Mouse (Mus musculus) lung, adult 18-20 months (tissue): ENCODE data around the gene Tas2r102.

Experiments
- DNase-seq, 2 experiments: peaks; one replicate each; pipeline ENCODE4 v3.0.0; 2022; ENCODE audit warnings: mixed read lengths in 2 of 2

The Tas2r102 gene

DNA sequence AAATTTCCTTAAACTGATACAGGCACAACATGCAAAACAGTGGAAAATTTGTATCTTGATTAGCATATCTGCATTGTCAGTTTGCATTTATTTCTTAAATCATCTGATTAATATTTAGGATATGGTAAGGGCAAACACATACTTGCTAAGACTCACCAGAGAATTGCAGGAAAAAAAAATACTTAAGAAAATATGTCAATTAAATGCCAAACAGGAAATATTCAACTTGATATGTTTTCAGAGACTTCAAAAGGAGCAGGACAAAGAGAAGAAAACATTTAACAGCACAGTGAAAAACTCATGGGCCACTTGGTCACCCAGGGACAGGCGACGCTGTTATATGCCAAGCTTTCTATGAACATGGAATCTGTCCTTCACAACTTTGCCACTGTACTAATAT lies at the start of gene Tas2r102:
TSS of gene Tas2r102 (plus strand) at position 301 of the 400 bp plus-strand sequence.
- DNase-seq, result no peak

GRCm38 (mm10) chr6:132737935-132738334 lies 24.0 kb upstream of the Tas2r102 start, which contains the start of gene Tas2r115:
Gene Tas2r115 (minus strand): TSS chr6:132738035.
- no peak for DNase-seq

DNA sequence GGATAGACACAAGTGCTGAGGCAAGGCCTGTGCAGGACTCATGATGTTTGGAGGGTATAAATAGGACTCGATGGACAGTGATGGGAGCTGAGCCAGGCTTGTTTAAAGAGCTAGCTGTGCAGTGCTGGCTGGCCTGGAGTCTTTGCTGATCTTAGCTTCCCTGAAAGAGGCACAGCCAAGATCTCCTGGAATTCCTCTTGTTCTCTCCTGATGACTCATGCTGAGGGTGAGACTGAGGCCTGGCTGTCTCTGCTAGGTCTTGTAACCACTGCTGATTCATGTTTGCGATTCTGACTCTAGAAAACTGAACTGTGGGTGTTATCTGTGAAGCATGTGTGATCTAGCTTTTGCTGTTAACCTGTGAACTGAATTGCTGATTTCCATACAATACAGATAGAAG lies 11.7 kb upstream of the Tas2r102 start:
- no peak for DNase-seq

DNA sequence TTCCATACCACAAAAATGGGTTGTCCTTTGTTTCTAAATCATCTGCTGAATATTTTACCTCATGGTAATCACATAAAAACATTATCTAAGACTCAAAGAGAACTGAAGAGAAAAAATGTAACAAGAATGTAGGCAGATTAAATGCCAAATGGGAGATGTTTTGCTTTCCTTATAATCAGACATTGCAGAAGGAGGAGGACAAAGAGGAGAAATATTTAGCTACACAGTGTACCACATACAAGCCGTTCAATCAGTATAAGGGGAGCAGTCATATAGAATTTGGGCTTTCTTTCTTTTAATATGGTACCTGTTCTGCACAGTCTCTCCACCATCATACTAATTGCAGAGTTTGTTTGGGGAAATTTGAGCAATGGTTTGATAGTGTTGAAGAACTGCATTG lies 7.5 kb upstream of the Tas2r102 start, which contains the start of gene Tas2r124:
TSS of gene Tas2r124 (plus strand) at position 301 of the 400 bp plus-strand sequence.
- no peak for DNase-seq

DNA sequence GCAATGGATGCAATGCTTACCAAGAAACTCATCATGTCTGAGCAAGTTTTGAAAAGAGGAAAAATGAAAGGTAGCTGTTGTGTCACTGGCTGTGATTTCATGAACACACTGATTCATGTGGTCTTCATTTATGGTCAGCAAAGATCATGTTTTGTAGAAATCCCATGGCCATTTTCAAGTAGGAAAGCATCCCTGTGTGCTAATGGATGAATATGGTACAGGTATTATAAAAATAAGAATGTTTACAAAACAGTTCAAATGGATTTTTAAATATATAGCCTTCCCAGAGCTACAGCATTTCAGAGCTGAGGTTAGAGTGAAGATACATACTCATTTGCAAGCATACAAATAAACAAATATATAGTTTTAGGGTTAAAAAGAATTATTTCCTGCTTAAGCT lies 16.1 kb downstream of the Tas2r102 start, which contains the start of gene Tas2r136:
TSS of gene Tas2r136 (minus strand) at position 101 of the 400 bp plus-strand sequence.
- no peak for DNase-seq

DNA sequence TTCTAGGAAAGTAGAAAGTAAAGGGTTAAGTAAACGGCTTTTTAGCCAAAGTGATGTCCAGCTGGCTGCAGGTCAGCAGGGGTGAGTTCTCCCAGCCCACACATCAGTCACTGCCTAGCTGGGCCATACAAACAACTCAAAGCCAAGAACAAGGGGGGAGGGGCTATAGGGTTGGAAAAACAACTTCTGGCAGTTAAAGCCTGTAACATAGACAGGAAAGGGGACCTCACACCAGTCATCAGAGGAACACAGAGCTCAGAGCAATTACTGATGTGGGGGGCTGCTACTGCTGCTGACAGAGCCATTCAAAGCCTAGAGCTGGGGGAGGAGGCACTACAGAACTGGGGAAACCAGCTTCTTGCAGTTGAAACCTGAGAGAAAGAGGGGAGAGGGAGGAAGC lies 33.5 kb downstream of the Tas2r102 start:
- DNase-seq, result no peak

GRCm38 (mm10) chr6:132802518-132802917 lies 40.6 kb downstream of the Tas2r102 start, which contains the start of gene Tas2r117:
Gene Tas2r117 (plus strand): TSS chr6:132802818.
- no peak for DNase-seq
